Mouse (Mus musculus) erythroid progenitor cell, adult 5-6 weeks (primary cell): ENCODE results near the gene Lrrc52. TPM values are rescaled to one million over a fixed set of nuclear protein-coding genes. Genes with fewer than 3 reads are reported as not detected.

Experiments
- ATAC-seq: replicated peaks from 2 replicates; pipeline ENCODE4 v1.8.0; 2016; ENCODE audit warnings: moderate number of reproducible peaks, mild to moderate bottlenecking, moderate TSS enrichment, inconsistent platforms; ENCODE audit not compliant: poor library complexity, low FRiP score, severe bottlenecking
- total RNA-seq, 2 experiments: library from RNA; stranded (forward) in 1 of 2; stranded (reverse) in 1 of 2; fragments of 150-400 nt in 1 of 2; fragments of 186-747, 209-891 nt in 1 of 2; gene quantifications; 2 replicates each; pipeline versions ENCODE4 v1.2.3 to v1.2.4; 2015 to 2017; ENCODE audit warnings: low replicate concordance in 2 of 2

Lrrc52 gene
- total RNA-seq, 2 experiments from 2014 or later, result not detected

GRCm38 (mm10) chr1:167438231-167438885 is 28.2 kb downstream of the Lrrc52 start:
- no peak for ATAC-seq

- ATAC-seq, result no peak
These were observed 29.5 kb downstream of the Lrrc52 start for GRCm38 (mm10) chr1:167437091-167437490.

GRCm38 (mm10) chr1:167436186-167436975 is 30.2 kb downstream of the Lrrc52 start:
- no peak for ATAC-seq

DNA sequence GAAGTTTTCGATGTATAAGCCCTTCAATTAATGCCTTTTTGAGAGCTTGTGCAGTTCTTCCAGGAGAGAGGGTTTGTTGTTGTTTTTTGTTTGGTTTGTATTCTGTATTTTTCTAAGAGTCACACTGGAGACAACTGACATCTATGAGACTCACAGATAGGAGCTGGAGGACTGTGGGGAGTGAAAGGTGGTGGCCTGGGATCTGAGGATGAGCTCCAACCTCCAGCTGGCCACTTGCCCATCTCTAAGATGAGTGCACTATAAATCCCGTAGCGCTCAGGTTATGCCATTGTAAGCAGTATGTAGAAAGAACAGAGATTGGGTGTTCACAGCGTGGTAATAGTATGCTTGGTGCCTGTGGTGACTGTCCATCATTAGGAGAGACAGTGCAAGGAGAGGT is 31.6 kb downstream of the Lrrc52 start:
- ATAC-seq, result no peak

DNA sequence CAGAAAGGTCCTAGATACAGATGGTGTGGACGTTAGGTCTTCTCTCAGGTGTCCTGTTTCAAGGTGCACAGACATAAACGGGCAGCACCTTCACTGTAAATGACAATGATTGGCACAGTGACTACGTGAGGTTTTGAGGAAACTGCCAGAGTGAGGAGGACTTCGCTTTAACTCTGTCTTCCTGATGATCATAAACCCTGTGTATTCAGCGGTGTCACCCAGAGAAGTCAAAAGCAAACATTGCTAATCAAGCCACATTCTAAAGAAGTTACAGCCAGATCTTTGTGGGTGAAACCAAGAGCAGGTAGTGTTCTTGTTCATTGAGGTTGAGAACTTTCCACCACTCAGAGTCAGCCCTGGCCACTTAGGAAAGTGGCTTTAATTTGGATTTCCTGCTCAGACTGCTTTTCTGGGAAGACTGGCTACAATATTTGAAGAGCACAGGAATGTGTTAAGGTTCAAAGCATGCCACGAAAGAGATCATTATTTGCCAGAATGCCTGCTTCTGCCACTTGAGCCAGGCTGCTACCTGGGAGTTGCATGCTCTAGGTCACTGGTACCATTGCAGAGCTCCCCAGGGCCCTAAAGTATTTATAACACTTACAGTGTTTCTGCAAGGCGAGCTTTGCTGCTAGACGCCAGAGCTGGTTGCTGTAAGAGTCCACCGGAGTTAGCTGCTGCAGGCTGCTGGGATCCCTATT is 35.5 kb downstream of the Lrrc52 start:
- ATAC-seq, result no peak

DNA sequence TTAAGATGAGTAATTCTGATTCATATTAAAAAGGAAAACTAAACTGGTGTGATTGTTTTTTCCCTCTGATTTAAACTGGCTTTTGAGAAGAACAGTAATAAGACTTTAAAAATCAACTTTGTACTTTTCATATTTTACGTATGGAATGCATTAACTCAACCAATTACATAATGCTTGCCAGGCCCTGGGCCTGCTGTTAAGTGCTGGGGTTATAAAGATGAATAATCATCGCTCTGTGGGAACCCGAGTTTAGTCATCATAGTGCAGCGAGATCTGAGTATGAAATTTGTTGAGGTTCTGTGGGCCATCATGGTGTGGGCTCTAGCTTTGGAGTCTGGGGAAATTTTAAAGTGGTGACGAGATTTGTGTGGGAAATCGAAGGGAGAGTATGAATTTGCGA is 39.9 kb downstream of the Lrrc52 start:
- ATAC-seq, result no peak

DNA sequence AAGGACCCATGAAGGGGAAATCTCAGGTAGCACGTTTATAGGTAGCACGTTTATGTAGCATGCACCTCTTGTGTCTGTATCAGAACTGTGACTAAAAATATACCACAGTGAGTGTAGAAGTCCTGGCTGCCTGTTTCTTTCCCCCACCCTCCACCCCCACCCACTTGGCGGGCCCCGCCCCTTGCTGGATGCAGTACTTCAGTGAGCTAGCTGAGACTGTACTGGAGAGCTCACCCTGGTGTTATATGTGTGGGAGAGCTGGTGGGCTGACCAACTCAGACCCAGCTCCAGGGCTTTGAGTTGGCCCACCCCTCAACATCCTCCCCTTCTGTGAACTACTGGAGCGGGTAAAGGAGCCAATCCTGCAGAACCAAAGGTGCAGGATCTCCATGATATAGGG is 41.0 kb downstream of the Lrrc52 start:
- no peak for ATAC-seq

- ATAC-seq, result no peak
These were observed 43.9 kb downstream of the Lrrc52 start for GRCm38 (mm10) chr1:167422501-167423240.

DNA sequence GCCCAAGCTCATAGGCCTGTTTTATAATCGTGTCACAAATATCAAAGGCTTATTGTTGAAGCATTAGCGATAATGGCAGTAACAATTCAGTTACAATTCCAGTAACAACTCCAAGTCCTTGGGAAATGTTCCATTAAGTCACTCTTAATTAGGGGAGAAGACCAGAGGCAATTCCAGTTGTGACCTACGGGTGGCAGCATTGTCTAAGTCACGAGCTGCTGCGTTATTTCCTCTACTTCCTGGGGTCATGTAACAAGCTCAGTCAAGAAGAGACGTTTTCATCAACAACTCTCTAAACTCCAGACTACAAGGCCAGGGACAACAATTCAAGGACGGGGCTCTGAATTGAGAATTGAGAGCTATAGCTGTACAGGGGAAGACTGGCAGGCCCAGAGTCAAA is 51.7 kb downstream of the Lrrc52 start:
- peak; percentile 65; the same call in 1 of the 2 replicates for ATAC-seq

DNA sequence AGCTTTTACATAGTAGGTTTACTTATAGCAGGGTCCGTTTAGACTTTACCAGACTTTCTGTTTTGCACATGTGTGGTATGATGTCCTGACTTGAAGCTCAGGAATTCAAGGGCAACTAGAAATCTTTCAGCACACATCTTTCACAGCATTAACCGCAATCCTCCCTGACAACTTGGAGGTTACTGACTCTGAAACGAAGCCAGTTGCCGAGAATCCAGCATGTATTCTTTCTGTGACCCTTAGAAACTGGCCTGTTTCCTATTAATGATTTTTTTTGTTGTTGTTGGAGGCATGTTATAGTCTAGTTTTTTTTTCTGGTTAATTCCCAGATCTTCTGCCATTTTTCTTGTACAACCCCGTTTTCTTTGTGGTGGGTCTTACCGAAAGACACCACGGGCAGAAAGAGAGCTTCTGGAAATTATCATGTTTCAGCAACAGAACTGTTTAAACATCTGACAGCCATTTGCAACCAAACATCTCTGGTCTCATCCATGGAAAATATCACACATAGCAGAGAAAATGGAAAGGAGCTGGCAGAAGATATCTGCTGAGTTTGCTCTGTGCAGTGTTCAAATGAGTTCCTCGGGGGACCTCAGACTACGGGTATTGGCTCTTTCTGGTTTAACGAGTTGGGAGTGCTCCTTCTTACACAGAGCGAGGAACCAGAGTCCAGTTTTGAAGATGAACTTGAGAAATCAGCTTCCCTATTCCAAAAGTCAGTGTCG is 54.4 kb downstream of the Lrrc52 start:
- ATAC-seq, result no peak

- no peak for ATAC-seq
These were observed 57.0 kb downstream of the Lrrc52 start for GRCm38 (mm10) chr1:167409601-167410000.

GRCm38 (mm10) chr1:167405237-167405636 is 61.3 kb downstream of the Lrrc52 start:
- no peak for ATAC-seq

Other genes with a start within 250 kb of the Lrrc52 start
- gene Uck2, start 181.5 kb downstream of the Lrrc52 start, total RNA-seq (2015; ENCODE audit: low replicate concordance), result 17.7 and 24.7 TPM in 2 replicates
- 10.4 and 24.8 TPM in 2 replicates for gene Uck2, start 181.5 kb downstream of the Lrrc52 start, total RNA-seq (2017; ENCODE audit: low replicate concordance)
- gene Tmco1, start 158.4 kb downstream of the Lrrc52 start, total RNA-seq (2015; ENCODE audit: low replicate concordance), result 70.0 and 132 TPM in 2 replicates
- 78.2 and 81.5 TPM in 2 replicates for gene Tmco1, start 158.4 kb downstream of the Lrrc52 start, total RNA-seq (2017; ENCODE audit: low replicate concordance)
- 13.0 and 20.1 TPM in 2 replicates for gene Aldh9a1, start 116.8 kb downstream of the Lrrc52 start, total RNA-seq (2015; ENCODE audit: low replicate concordance)
- 9.4 and 11.8 TPM in 2 replicates for gene Aldh9a1, start 116.8 kb downstream of the Lrrc52 start, total RNA-seq (2017; ENCODE audit: low replicate concordance)
- gene Mgst3, start 72.9 kb downstream of the Lrrc52 start, total RNA-seq (2015; ENCODE audit: low replicate concordance), result 406 and 410 TPM in 2 replicates
- gene Mgst3, start 72.9 kb downstream of the Lrrc52 start, total RNA-seq (2017; ENCODE audit: low replicate concordance), result 298 and 328 TPM in 2 replicates
- not detected in 2 replicates for gene Rxrg, start 131.6 kb upstream of the Lrrc52 start, total RNA-seq (2015; ENCODE audit: low replicate concordance)
- gene Rxrg, start 131.6 kb upstream of the Lrrc52 start, total RNA-seq (2017; ENCODE audit: low replicate concordance), result not detected in 2 replicates
- not detected in 2 replicates for gene Lmx1a, start 222.5 kb upstream of the Lrrc52 start, total RNA-seq (2015; ENCODE audit: low replicate concordance)
- not detected in 2 replicates for gene Lmx1a, start 222.5 kb upstream of the Lrrc52 start, total RNA-seq (2017; ENCODE audit: low replicate concordance)